Mouse (Mus musculus): Measurements from ENCODE around the gene Golm1.
"Not testable (repeated sequence)": the region's sequence is repeated elsewhere in the genome, so short reads cannot be mapped to it uniquely, and the experiment has no call there.

The Golm1 gene

GRCm38 (mm10) chr13:59603096-59603495 lies 72.5 kb downstream of the Golm1 start:
- intact Hi-C loops (cut with DNase I): no loop called here

GRCm38 (mm10) chr13:59592630-59593029 lies 83.0 kb downstream of the Golm1 start:
- intact Hi-C loops (cut with DNase I): no loop called here

- intact Hi-C loops (cut with DNase I): not testable (repeated sequence)
These were observed 83.6 kb downstream of the Golm1 start for GRCm38 (mm10) chr13:59592058-59592457.

- intact Hi-C loops (cut with DNase I): no loop called here
These were observed 84.9 kb downstream of the Golm1 start for GRCm38 (mm10) chr13:59590691-59591090.

- intact Hi-C loops (cut with DNase I): loop anchor here (5.0 kb wide), 1 partner anchor 178 kb away; the partner anchor contains the start of gene Isca1
These were observed 85.9 kb downstream of the Golm1 start for GRCm38 (mm10) chr13:59589672-59590071.

- intact Hi-C loops (cut with DNase I): loop anchor here (5.0 kb wide), 1 partner anchor 180 kb away; the partner anchor contains the start of gene Isca1
These were observed 88.4 kb downstream of the Golm1 start for GRCm38 (mm10) chr13:59587201-59587600.

GRCm38 (mm10) chr13:59585648-59586005 lies 90.0 kb downstream of the Golm1 start:
- intact Hi-C loops (cut with DNase I): loop anchor here (1.0 to 5.0 kb wide), 2 partner anchors 29 to 182 kb away; partner anchors contain the start of gene Isca1

GRCm38 (mm10) chr13:59584947-59585647 lies 90.5 kb downstream of the Golm1 start, which contains the start of the genes Agtpbp1 and Naa35:
TSS of gene Agtpbp1 (minus strand) at chr13:59585227.
TSS of gene Naa35 (plus strand) at chr13:59585259.
- intact Hi-C loops (cut with DNase I): loop anchor here (1.0 to 5.0 kb wide), 2 partner anchors 29 to 182 kb away; partner anchors contain the start of gene Isca1
